Mouse (Mus musculus) lung, adult 2 months (tissue): ENCODE results near the gene Hist1h4c.

Experiments used
- CTCF ChIP-seq: fragments of 200-500 bp; IDR thresholded peaks from 2 replicates; pipeline ENCODE4 v1.5.1; 2011; ENCODE audit warnings: mild to moderate bottlenecking, low read length, control low read depth; ENCODE audit not compliant: insufficient read depth
- POLR2A ChIP-seq: fragments of 200-500 bp; IDR thresholded peaks from 2 replicates; pipeline ENCODE4 v1.6.1; 2011; ENCODE audit warnings: low read depth, mild to moderate bottlenecking, control low read depth, low read length, borderline replicate concordance; ENCODE audit errors: extremely low read depth

DNA sequence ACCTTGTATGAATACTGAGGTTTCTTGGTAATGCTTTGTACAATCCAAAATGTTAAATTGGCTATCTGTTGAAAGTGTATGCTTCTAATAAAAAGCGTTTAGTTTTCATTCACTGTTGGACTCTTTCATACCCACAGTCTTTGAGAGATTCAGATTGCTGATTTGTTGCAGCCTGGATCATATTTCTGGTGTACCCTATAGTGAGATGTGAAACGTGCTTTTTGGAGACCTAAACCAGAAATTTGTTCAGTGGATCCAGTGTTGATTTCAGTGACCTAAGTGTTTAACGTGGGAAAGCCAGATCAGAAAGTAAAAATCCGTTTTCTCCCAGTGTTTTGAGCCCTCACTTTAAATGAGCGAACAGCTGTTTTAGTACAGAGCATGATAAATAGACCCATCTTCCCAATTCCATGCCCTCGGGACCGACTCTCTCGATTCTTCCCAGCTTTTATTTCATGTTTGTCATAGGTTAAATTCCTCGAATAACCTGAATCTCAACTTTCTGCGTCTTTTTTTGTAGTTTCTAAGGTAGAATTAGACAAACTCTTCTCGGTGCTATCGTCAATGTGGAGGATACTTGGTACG is 42.1 kb upstream of the Hist1h4c start:
- TF ChIP-seq CTCF: no peak
- no peak for TF ChIP-seq POLR2A
